Comparison of ENCODE assay signal across 16 mouse cellular contexts in the genomic region with DNA sequence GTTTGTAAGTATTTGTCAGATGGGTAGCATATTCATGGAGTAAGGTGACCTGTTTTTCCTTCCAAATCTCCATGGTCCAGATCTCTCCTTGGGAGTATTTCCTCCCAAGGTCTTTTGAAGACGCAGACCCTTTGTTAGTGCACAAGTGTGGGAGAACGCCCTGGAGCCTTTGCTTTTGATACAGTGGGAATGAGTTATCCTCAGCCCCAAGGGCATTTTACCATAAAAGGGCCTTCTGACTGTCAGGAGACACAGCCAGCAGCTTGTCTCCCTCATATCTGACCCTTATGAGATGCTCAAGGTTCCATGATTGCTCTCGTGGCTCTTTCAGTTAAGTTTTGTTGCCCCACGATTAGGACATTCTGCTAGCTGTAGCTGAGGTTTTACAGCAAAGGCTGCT. TPM values are rescaled to one million over a fixed set of nuclear protein-coding genes. Genes with fewer than 3 reads are reported as not detected.
DNase-seq lines count a peak whose midpoint lies in the region.
"Had no signal": no experiment of that assay in that cellular context is flagged by ENCODE, and none has a peak within 500 bp of the region (broad histone marks: within the 10 kb centered on the region; RNA-seq: fewer than 3 reads in every experiment).

No protein-coding gene starts in this region.

- DNase-seq in heart, adult 11 months = peak; percentile 51
- no peak for DNase-seq in heart, postnatal 25 days (ENCODE audit: low spot score)
- peak; percentile 35 for DNase-seq in ZHBTc4 (ENCODE audit: low read depth, low spot score)
- DNase-seq in testis, postnatal 10 days (ENCODE audit: low spot score) = peak; percentile 40
- no peak for DNase-seq in layer of hippocampus, adult 18-20 months (ENCODE audit: low spot score in 2 of 2)
- DNase-seq in cerebellum, adult 11-12 months = no peak
- DNase-seq: adrenal gland, adult 2 months; adrenal gland, postnatal 10 days; adrenal gland, postnatal 25 days; cerebellum, adult 11 months; cerebellum, adult 2 months; cerebellum, adult 9-10 months; cerebellum, postnatal 10 days; cerebellum, postnatal 25 days; embryo, embryonic 11 days; forebrain, postnatal 0 days had no signal

- intact Hi-C loops in heart, postnatal 25 days (cut with DNase I) = no loop called here

RNA-seq across cellular contexts. Expression of a gene that starts 21.7 kb away (rescaled TPM):
- total RNA-seq in heart, postnatal 25 days (2021) = 1 to 10 TPM; 2.9 to 4.9 TPM
- under 1 TPM; 0.42 to 0.79 TPM for total RNA-seq in layer of hippocampus, adult 18-20 months (2021)
- total RNA-seq: forebrain, postnatal 0 days had no signal

RNA-seq across cellular contexts. Expression of a gene that starts 24.9 kb away (rescaled TPM):
- total RNA-seq in heart, postnatal 25 days (2021) = 10 to 100 TPM in 1 of 2 experiments, 1 to 10 TPM in 1; 9.1 to 10.6 TPM
- total RNA-seq in layer of hippocampus, adult 18-20 months (2021) = 10 to 100 TPM; 32.1 to 34.7 TPM

Comparison
In these comparisons a context has a peak if more than half of its experiments do, and no peak if none do; other contexts are left out.
1. DNase-seq: peak in heart, adult 11 months (single experiment), ZHBTc4 (single experiment) and testis, postnatal 10 days (single experiment); none in heart, postnatal 25 days (single experiment), layer of hippocampus, adult 18-20 months (0 of 2) and cerebellum, adult 11-12 months (single experiment).